Mouse (Mus musculus) forebrain, embryonic 13.5 days (tissue): ENCODE data around the gene Ppef2. TPM values are rescaled to one million over a fixed set of nuclear protein-coding genes. Genes with fewer than 3 reads are reported as not detected.

ENCODE experiments used
- ATAC-seq: fragments of 200-750 bp; cut with Nextera tagmentation; 2 replicates; pipeline ENCODE4 v1.8.0; 2017
- H3K27ac ChIP-seq: fragments of 300-500 bp; sonication (generic); 2 replicates; pipeline ENCODE4 v1.5.1; 2015; ENCODE audit warnings: inconsistent platforms, mild to moderate bottlenecking, moderate library complexity
- H3K27me3 ChIP-seq: fragments of 300-500 bp; sonication (generic); 2 replicates; pipeline ENCODE4 v1.6.1; 2015; ENCODE audit warnings: mild to moderate bottlenecking, inconsistent platforms
- H3K36me3 ChIP-seq: fragments of 300-500 bp; sonication (generic); 2 replicates; pipeline ENCODE4 v1.6.1; 2015; ENCODE audit warnings: mild to moderate bottlenecking, inconsistent platforms; ENCODE audit not compliant: poor library complexity, severe bottlenecking
- H3K4me1 ChIP-seq: fragments of 300-500 bp; sonication (generic); 2 replicates; pipeline ENCODE4 v1.6.1; 2015; ENCODE audit warnings: inconsistent platforms
- H3K4me2 ChIP-seq: fragments of 300-500 bp; sonication (generic); 2 replicates; pipeline ENCODE4 v1.6.1; 2015; ENCODE audit warnings: inconsistent platforms, mild to moderate bottlenecking, moderate library complexity
- H3K4me3 ChIP-seq: fragments of 300-500 bp; sonication (generic); 2 replicates; pipeline ENCODE4 v1.5.1; 2015; ENCODE audit warnings: mild to moderate bottlenecking, inconsistent platforms
- H3K9ac ChIP-seq: fragments of 300-500 bp; sonication (generic); 2 replicates; pipeline ENCODE4 v1.6.1; 2015; ENCODE audit warnings: mild to moderate bottlenecking, inconsistent platforms
- H3K9me3 ChIP-seq: fragments of 300-500 bp; sonication (generic); replicated peaks from 2 replicates; pipeline ENCODE4 v1.6.1; 2016; ENCODE audit warnings: inconsistent platforms
- WGBS: fragments of 180-500 bp; shearing (Covaris S2); methylation state at CpG from one replicate; pipeline ENCODE4 v1.1.7; 2015; 5-methylcytosine and 5-hydroxymethylcytosine counted together
- polyA plus RNA-seq: library from polyadenylated mRNA; unstranded; fragments of >200 nt; fragmentation: Nextera tagmentation; extraction: Ambion mirVana; gene quantifications from 2 replicates; pipeline ENCODE4 v1.2.1, GENCODE M21; 2015

Ppef2 gene
- polyA plus RNA-seq, 1 experiment from 2014 or later = not detected

DNA sequence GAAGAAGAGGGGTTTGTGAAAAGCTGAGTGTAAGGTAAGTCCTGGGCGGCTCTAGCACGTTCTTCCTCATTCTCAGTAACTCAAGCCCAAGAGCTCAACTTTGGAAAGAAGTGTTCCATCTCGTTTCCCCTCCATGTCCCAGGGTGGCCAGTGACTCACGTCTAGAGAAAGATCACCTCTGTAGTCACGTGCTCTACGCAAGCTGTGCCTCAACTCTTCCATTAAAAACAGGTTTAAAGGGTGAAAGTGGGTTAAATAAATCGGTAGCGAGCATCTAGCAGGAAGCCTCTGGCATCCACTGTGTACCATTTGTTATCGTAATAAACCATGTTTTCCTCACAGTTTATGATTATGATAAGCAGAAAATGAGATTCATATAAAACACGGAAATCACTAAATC, 24.2 kb downstream of the Ppef2 start:
- Histone ChIP-seq H3K4me1 (no peaks in the 10 kb centered on the region), H3K4me2 (no peak overlapping the region), H3K27me3 (no peaks in the 10 kb centered on the region), H3K36me3 (no peaks in the 10 kb centered on the region), H3K4me3 (no peak overlapping the region), H3K9me3 (no peaks in the 10 kb centered on the region), H3K9ac (no peak overlapping the region), H3K27ac (no peak overlapping the region)
- WGBS = 79% methylated on average over 10 of the region's 10 CpGs
- no peak for ATAC-seq

DNA sequence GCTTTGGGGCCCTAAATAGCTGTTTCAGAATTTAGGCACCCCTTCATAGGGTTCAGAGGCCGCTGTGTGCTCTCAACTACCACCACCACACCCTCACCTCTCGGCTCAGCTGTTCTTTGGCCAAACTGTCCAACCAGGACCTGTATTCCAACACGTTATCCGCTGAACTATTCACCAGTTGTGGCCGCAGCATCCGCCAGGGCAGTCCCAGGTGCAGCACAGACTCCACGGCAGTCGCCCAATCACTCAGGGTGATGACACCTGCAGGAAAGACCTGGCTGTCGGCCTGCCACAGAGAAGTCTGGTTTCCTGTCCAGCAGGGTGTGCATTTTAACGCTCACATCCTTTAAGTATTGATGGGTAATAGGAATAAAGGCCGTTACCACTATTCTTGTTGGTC, 25.8 kb downstream of the Ppef2 start:
- Histone ChIP-seq H3K27ac (no peak overlapping the region), H3K4me3 (no peak overlapping the region), H3K9me3 (no peaks in the 10 kb centered on the region), H3K36me3 (no peaks in the 10 kb centered on the region), H3K9ac (no peak overlapping the region), H3K4me1 (no peaks in the 10 kb centered on the region), H3K27me3 (no peaks in the 10 kb centered on the region), H3K4me2 (no peak overlapping the region)
- 88% methylated on average over 11 of the region's 11 CpGs for WGBS
- no peak for ATAC-seq

- Histone ChIP-seq H3K4me1 (no peaks in the 10 kb centered on the region), H3K9ac (no peak overlapping the region), H3K27ac (no peak overlapping the region), H3K4me2 (no peak overlapping the region), H3K9me3 (no peaks in the 10 kb centered on the region), H3K27me3 (no peaks in the 10 kb centered on the region), H3K36me3 (no peaks in the 10 kb centered on the region), H3K4me3 (no peak overlapping the region)
- WGBS = 94% methylated on average over 3 of the region's 3 CpGs
- no peak for ATAC-seq
These were observed 26.6 kb downstream of the Ppef2 start for GRCm38 (mm10) chr5:92229514-92229913.

- H3K27ac ChIP-seq = no peak overlapping the region
- no peak overlapping the region for H3K9ac ChIP-seq
- no peaks in the 10 kb centered on the region for H3K4me1 ChIP-seq
- no peaks in the 10 kb centered on the region for H3K27me3 ChIP-seq
- H3K36me3 ChIP-seq = no peaks in the 10 kb centered on the region
- WGBS = 30% methylated on average over 10 of the region's 10 CpGs
- no peak for ATAC-seq
- H3K4me3 ChIP-seq = no peak overlapping the region
- no peaks in the 10 kb centered on the region for H3K9me3 ChIP-seq
- no peak overlapping the region for H3K4me2 ChIP-seq
These were observed 27.3 kb downstream of the Ppef2 start for GRCm38 (mm10) chr5:92228776-92229175.

DNA sequence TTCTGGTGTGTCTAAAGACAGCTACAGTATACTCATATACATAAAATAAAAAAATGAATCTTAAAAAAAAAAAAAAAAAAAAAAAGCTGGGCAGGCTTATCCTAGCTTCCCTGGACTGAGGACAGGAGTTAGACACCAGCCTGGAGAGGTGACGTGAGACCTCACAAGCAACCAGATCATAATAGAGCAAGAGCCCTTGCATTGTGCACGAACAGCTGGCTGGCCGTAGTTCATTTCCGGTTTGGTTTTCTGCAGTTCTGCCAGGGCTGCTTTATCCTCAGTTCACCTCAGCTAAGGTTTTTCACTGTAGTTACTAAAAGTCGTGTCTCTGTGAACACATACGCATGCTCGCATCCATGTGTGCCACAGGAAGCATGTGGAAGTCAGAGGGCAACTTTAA, 28.3 kb downstream of the Ppef2 start:
- Histone ChIP-seq H3K9me3 (no peaks in the 10 kb centered on the region), H3K4me1 (no peaks in the 10 kb centered on the region), H3K36me3 (no peaks in the 10 kb centered on the region), H3K9ac (no peak overlapping the region), H3K27me3 (no peaks in the 10 kb centered on the region), H3K4me3 (no peak overlapping the region), H3K4me2 (no peak overlapping the region), H3K27ac (no peak overlapping the region)
- 90% methylated on average over 7 of the region's 7 CpGs for WGBS
- ATAC-seq = no peak

DNA sequence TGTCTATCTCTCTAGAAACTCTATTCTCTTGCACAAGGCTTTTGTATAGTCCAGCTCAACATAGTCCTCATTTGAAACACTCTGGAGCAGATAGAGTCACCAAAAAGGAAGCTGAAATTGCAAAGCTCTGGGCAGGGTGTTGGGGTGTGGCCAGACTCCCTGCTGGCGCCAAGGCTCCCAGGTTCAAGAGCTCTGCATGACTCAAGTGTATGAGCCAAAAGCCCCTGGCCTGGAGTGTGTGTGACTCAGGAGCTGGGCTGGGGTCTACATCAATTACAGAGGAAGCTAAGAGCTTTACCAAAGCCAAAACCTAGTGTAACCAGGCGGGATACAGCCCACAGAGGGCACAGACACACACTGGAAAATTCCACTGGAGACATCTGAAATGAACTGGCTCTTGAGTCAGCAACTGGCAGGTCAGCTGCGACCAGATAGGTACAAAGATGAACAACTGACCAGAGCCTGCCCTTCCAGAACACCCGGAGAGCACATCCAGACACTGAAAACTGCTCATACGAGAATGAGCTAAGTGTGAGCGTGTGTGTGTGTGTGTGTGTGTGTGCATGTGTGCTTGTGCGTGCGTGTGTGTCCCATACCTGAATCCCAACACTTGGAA, 35.7 kb downstream of the Ppef2 start:
- H3K27me3 ChIP-seq = no peaks in the 10 kb centered on the region
- H3K9me3 ChIP-seq = no peaks in the 10 kb centered on the region
- no peak overlapping the region for H3K27ac ChIP-seq
- H3K9ac ChIP-seq = no peak overlapping the region
- 91% methylated on average over 8 of the region's 8 CpGs for WGBS
- H3K4me3 ChIP-seq = no peak overlapping the region
- peaks cover 4% of the 10 kb centered on the region for H3K4me1 ChIP-seq
- ATAC-seq = no peak
- no peak overlapping the region for H3K4me2 ChIP-seq
- no peaks in the 10 kb centered on the region for H3K36me3 ChIP-seq

DNA sequence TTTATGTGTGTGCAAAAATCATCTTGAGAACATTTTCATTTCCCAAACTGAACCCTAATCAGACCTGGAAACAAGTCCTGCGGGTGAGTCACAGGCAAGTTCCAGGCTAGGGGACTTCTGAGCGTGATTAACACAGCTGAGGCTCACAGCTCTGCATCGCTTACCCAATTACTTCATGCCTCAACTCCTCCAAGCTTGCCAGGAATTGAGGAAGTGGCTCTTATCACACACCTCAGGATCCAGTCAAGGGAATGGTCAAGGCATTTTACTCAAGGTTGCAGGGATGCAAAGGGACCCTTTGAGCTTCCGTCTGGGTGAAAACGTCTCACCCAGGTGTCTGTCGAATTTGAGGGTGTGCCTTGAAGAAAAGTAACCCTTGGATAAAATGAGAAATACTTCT, 36.3 kb downstream of the Ppef2 start:
- no peak overlapping the region for H3K4me3 ChIP-seq
- 0 out of 2 replicates have a peak, but pooled peaks have one; percentile 21 for ATAC-seq

GRCm38 (mm10) chr5:92218915-92219793, 36.9 kb downstream of the Ppef2 start:
- Histone ChIP-seq H3K36me3 (no peaks in the 10 kb centered on the region), H3K4me1 (peaks cover 4% of the 10 kb centered on the region), H3K9ac (no peak overlapping the region), H3K4me3 (no peak overlapping the region), H3K27me3 (no peaks in the 10 kb centered on the region), H3K9me3 (no peaks in the 10 kb centered on the region), H3K27ac (no peak overlapping the region; the same call in 1 of the 2 replicates), H3K4me2 (peak overlapping the region; percentile 25; the same call in 1 of the 2 replicates)
- 37% methylated on average over 17 of the region's 17 CpGs for WGBS
- ATAC-seq = peak; percentile 63; the same call in 1 of the 2 replicates

More for the DNA sequence above, 36.3 kb downstream of the Ppef2 start:
- Histone ChIP-seq H3K27me3 (no peaks in the 10 kb centered on the region), H3K27ac (no peak overlapping the region), H3K4me1 (peaks cover 4% of the 10 kb centered on the region), H3K36me3 (no peaks in the 10 kb centered on the region), H3K4me2 (no peak overlapping the region), H3K9ac (no peak overlapping the region), H3K9me3 (no peaks in the 10 kb centered on the region)
- 66% methylated on average over 6 of the region's 6 CpGs for WGBS

DNA sequence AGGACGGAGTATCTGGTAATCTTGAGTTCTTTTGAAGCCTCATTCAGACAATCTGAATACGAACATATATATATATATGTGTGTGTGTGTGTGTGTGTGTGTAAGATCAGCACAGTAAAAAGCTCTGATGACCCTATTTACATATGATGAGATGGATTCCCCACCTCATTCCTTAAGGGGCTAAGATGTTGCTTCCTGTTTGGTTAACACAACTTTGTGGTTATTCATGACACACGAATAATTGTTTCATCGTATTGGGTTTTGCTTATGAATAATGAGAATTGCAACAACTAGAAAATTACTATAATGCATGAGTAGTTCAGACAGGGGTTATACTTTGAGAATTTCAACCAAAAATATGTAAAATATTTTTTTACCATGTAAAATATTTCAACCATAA, 40.8 kb downstream of the Ppef2 start, which contains the start of gene U90926:
Gene U90926 (minus strand): TSS at position 101 of the 400 bp plus-strand sequence.
- ATAC-seq = no peak
- H3K9ac ChIP-seq = no peak within 1 kb of the TSS
- H3K4me3 ChIP-seq = no peak within 1 kb of the TSS
- H3K36me3 ChIP-seq = no peaks in the 10 kb centered on the region
- H3K9me3 ChIP-seq = no peaks in the 10 kb centered on the region
- peaks cover 4% of the 10 kb centered on the region for H3K4me1 ChIP-seq
- H3K27me3 ChIP-seq = no peaks in the 10 kb centered on the region
- 93% methylated on average over 4 of the region's 4 CpGs for WGBS
- no peak within 1 kb of the TSS for H3K27ac ChIP-seq
- H3K4me2 ChIP-seq = no peak within 1 kb of the TSS

DNA sequence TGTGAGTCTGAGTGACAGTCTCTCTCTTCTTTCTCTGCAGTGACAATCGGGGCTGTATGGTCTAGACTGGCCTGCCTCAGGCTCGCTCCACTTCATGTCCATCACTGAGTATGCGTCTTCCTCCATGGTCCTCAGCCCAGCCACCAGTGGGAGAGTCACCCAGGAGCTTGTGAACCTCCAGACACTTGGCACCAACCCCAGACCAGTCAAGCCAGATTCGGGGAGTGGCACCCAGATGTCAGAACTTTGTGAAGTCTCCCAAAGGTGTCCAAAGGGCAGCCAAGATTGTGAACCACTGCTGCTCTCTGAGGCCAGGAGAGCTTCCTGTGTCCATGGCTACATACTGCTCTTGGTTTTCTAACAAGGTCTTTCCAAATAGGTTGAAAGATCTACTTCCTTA, 43.8 kb downstream of the Ppef2 start:
- ATAC-seq = no peak
- Histone ChIP-seq H3K27ac (no peak overlapping the region), H3K36me3 (no peaks in the 10 kb centered on the region), H3K9me3 (no peaks in the 10 kb centered on the region), H3K4me2 (no peak overlapping the region), H3K4me3 (no peak overlapping the region), H3K9ac (no peak overlapping the region), H3K4me1 (no peaks in the 10 kb centered on the region), H3K27me3 (no peaks in the 10 kb centered on the region)
- 94% methylated on average over 4 of the region's 4 CpGs for WGBS

DNA sequence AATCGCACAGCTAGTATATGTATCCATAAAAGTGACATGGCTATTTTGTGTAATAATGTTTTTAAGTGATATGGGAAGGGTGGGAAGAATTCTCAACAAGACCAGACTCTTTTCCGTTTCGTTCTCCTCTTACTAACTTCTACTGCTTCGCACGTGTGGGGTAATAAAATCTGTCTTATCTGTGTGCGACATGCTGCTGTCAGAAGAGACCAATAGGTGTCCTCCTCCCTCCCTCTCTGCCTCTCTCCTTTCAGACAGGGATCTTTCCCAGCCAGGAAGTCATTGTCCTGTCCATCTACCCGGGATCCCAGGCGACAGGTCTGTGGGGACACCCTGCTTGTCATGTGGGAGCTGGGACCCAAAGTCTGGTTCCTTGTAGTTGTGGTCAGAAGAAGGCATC, 45.9 kb downstream of the Ppef2 start:
- Histone ChIP-seq H3K9me3 (no peaks in the 10 kb centered on the region), H3K4me3 (no peak overlapping the region), H3K9ac (no peak overlapping the region), H3K4me1 (no peaks in the 10 kb centered on the region), H3K4me2 (no peak overlapping the region), H3K27ac (no peak overlapping the region), H3K36me3 (peaks cover 5% of the 10 kb centered on the region), H3K27me3 (no peaks in the 10 kb centered on the region)
- no peak for ATAC-seq
- 85% methylated on average over 8 of the region's 8 CpGs for WGBS

DNA sequence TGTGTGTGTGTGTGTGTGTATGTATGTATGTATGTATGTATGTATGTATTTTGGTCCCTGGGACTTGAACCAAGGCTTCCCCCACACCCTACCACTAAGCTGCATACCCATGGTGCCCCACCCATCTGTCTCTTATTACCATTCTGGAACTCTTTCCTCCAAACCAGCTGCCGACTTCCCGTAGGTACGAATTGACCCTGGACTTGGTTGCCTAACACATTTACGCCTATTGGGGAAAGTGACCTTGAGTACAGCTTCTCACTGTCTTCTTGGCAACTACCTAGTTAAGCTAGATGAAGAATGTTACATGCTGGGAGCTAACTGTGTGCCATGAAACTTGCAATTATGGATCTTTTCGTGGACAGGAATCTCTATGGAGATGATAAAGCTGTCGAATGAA, 50.0 kb downstream of the Ppef2 start:
- Histone ChIP-seq H3K4me1 (no peaks in the 10 kb centered on the region), H3K9me3 (no peaks in the 10 kb centered on the region), H3K4me2 (no peak overlapping the region), H3K27me3 (no peaks in the 10 kb centered on the region), H3K36me3 (peaks cover 39% of the 10 kb centered on the region), H3K9ac (no peak overlapping the region), H3K4me3 (no peak overlapping the region), H3K27ac (no peak overlapping the region)
- ATAC-seq = no peak
- 93% methylated on average over 6 of the region's 6 CpGs for WGBS
